Mouse (Mus musculus) testis, adult 2 months (tissue): ENCODE data around the gene Brd3.

Experiments
- CTCF ChIP-seq: fragments of 200-500 bp; IDR thresholded peaks from 2 replicates; pipeline ENCODE4 v1.5.1; 2012; ENCODE audit warnings: low read depth, mild to moderate bottlenecking, inconsistent platforms, low read length, moderate library complexity; ENCODE audit not compliant: control insufficient read depth, insufficient read depth, insufficient replicate concordance
- POLR2A ChIP-seq: fragments of 200-500 bp; IDR thresholded peaks from 2 replicates; pipeline ENCODE4 v1.6.1; 2012; ENCODE audit warnings: low read depth, mild to moderate bottlenecking, inconsistent platforms, low read length, moderate library complexity; ENCODE audit not compliant: control insufficient read depth

GRCm38 (mm10) chr2:27443450-27443708, 64.1 kb downstream of the Brd3 start:
- TF ChIP-seq POLR2A (no peak), CTCF (no peak)
